Mouse (Mus musculus) liver, embryonic 14.5 days (tissue): ENCODE results near the gene 1700003E16Rik. TPM values are rescaled to one million over a fixed set of nuclear protein-coding genes. Genes with fewer than 3 reads are reported as not detected.

Source experiments
- ATAC-seq: fragments of 200-750 bp; cut with Nextera tagmentation; 2 replicates; pipeline ENCODE4 v1.8.0; 2017; ENCODE audit warnings: moderate number of reproducible peaks, mild to moderate bottlenecking, moderate library complexity; ENCODE audit not compliant: insufficient read depth
- DNase-seq, 3 experiments: peaks; one replicate each; pipeline ENCODE4 v3.0.0-alpha.2; 2012 to 2013; ENCODE audit warnings: low read depth in 3 of 3, low spot score in 3 of 3
- H3K27ac ChIP-seq: fragments of 300-500 bp; sonication (generic); 2 replicates; pipeline ENCODE4 v1.5.1; 2014; ENCODE audit warnings: moderate library complexity, mild to moderate bottlenecking, control low read depth, inconsistent platforms
- H3K27me3 ChIP-seq: fragments of 300-500 bp; sonication (generic); 2 replicates; pipeline ENCODE4 v1.6.1; 2014; ENCODE audit warnings: mild to moderate bottlenecking, low read length, moderate library complexity; ENCODE audit not compliant: control insufficient read depth, insufficient read depth
- H3K36me3 ChIP-seq: fragments of 300-500 bp; sonication (generic); replicated peaks from 2 replicates; pipeline ENCODE4 v1.6.1; 2014; ENCODE audit warnings: low read depth; ENCODE audit not compliant: control insufficient read depth, insufficient read depth
- H3K4me1 ChIP-seq, 2 experiments: fragments of 200-500 bp in 1 of 2; fragments of 300-500 bp in 1 of 2; sonication (generic) in 1 of 2; replicated peaks; 2 replicates each; pipeline ENCODE4 v1.6.1; 2012 to 2014; ENCODE audit warnings: antibody characterized with exemption in 1 of 2, inconsistent platforms in 1 of 2, low read length in 1 of 2; ENCODE audit not compliant: control insufficient read depth in 2 of 2, insufficient read depth in 2 of 2
- H3K4me2 ChIP-seq: fragments of 300-500 bp; sonication (generic); 2 replicates; pipeline ENCODE4 v1.6.1; 2014; ENCODE audit warnings: low read depth, mild to moderate bottlenecking, control low read depth, moderate library complexity
- H3K4me3 ChIP-seq, 2 experiments: fragments of 200-500 bp in 1 of 2; fragments of 300-500 bp in 1 of 2; sonication (generic) in 1 of 2; 2 replicates each; pipeline ENCODE4 v1.5.1; 2012 to 2014; ENCODE audit warnings: low read depth in 2 of 2, low read length in 2 of 2, mild to moderate bottlenecking in 2 of 2, control low read depth in 1 of 2, inconsistent platforms in 1 of 2, moderate library complexity in 1 of 2; ENCODE audit not compliant: insufficient read depth in 1 of 2
- H3K9ac ChIP-seq: fragments of 300-500 bp; sonication (generic); replicated peaks from 2 replicates; pipeline ENCODE4 v1.6.1; 2014; ENCODE audit warnings: mild to moderate bottlenecking, control low read depth, moderate library complexity
- H3K9me3 ChIP-seq: fragments of 300-500 bp; sonication (generic); 2 replicates; pipeline ENCODE4 v1.6.1; 2016; ENCODE audit warnings: low read length, mixed read lengths; ENCODE audit not compliant: control insufficient read depth
- CTCF ChIP-seq: IDR thresholded peaks from 2 replicates; pipeline ENCODE4 v1.5.1; 2016; ENCODE audit warnings: antibody characterized with exemption, low read depth, control low read depth
- EP300 ChIP-seq: IDR thresholded peaks from 2 replicates; pipeline ENCODE4 v1.6.1; 2016; ENCODE audit warnings: antibody characterized with exemption, low read depth
- WGBS: fragments of 180-500 bp; shearing (Covaris S2); extraction: QIAGEN DNeasy Blood & Tissue Kit; methylation state at CpG from one replicate; pipeline ENCODE4 v1.1.7; 2014; ENCODE audit not compliant: insufficient replicate concordance; 5-methylcytosine and 5-hydroxymethylcytosine counted together
- polyA plus RNA-seq, 2 experiments: library from polyadenylated mRNA; depleted of rRNA in 1 of 2; stranded (reverse) in 1 of 2; unstranded in 1 of 2; fragments of >200 nt; fragmentation: Nextera tagmentation in 1 of 2; extraction: Ambion mirVana in 1 of 2; gene quantifications; 2 replicates each; pipeline versions ENCODE4 v1.2.1 to v1.2.3; 2012 to 2014

1700003E16Rik gene
- polyA plus RNA-seq, 2 experiments, result 0.15 TPM; not detected in 1

- 0 out of 2 replicates have a peak, but pooled peaks have one; percentile 15 for TF ChIP-seq CTCF
- no peak for TF ChIP-seq EP300
- H3K4me1 ChIP-seq, result peaks cover 20 to 30% of the 10 kb centered on the region in 2 experiments
- peak; percentile 46 for ATAC-seq
Measured at GRCm38 (mm10) chr6:83121863-83122710, 34.1 kb upstream of the 1700003E16Rik start.

GRCm38 (mm10) chr6:83122961-83123360, 33.2 kb upstream of the 1700003E16Rik start:
- Histone ChIP-seq H3K4me3 (no peak overlapping the region; a peak in 1 of 4 replicates), H3K4me2 (peak overlapping the region; percentile 96), H3K27ac (no peak overlapping the region), H3K9me3 (no peaks in the 10 kb centered on the region), H3K36me3 (no peaks in the 10 kb centered on the region), H3K9ac (no peak overlapping the region), H3K27me3 (no peaks in the 10 kb centered on the region), H3K4me1 (peaks cover 20 to 30% of the 10 kb centered on the region in 2 experiments)
- TF ChIP-seq EP300, result no peak
- no peak for TF ChIP-seq CTCF
- no peak for ATAC-seq
- DNase-seq, result no peak
- WGBS, result 90% methylated on average over 5 of the region's 5 CpGs

More at GRCm38 (mm10) chr6:83121863-83122710, 34.1 kb upstream of the 1700003E16Rik start:
- Histone ChIP-seq H3K4me2 (peak overlapping the region; percentile 96), H3K9ac (peak overlapping the region; percentile 71), H3K27ac (peak overlapping the region; percentile 84), H3K27me3 (no peaks in the 10 kb centered on the region), H3K4me3 (peak overlapping the region; percentile 67 to 91), H3K36me3 (peaks cover 4% of the 10 kb centered on the region), H3K9me3 (no peaks in the 10 kb centered on the region)
- no peak for DNase-seq
- WGBS, result 3% methylated on average over 52 of the region's 52 CpGs

- WGBS, result under 1% methylated on average over 30 of the region's 30 CpGs
- DNase-seq, result peak; percentile 91 to 93 (median 92)
- no peaks in the 10 kb centered on the region for H3K9me3 ChIP-seq
- H3K27ac ChIP-seq, result peak overlapping the region; percentile 81
- peak overlapping the region; percentile 95 for H3K9ac ChIP-seq
- TF ChIP-seq EP300 (peak; percentile 47; the same call in 1 of the 2 replicates), CTCF (no peak)
- H3K4me3 ChIP-seq, result peak overlapping the region; percentile 93
- H3K4me2 ChIP-seq, result peak overlapping the region; percentile 87
- no peaks in the 10 kb centered on the region for H3K27me3 ChIP-seq
- H3K36me3 ChIP-seq, result no peaks in the 10 kb centered on the region
- H3K4me1 ChIP-seq, result peaks cover 19 to 28% of the 10 kb centered on the region in 2 experiments
- peak; percentile 7; the same call in 1 of the 2 replicates for ATAC-seq
Measured at GRCm38 (mm10) chr6:83124851-83125312, 31.3 kb upstream of the 1700003E16Rik start.

GRCm38 (mm10) chr6:83125331-83125730, 30.9 kb upstream of the 1700003E16Rik start, which contains the start of gene Ino80b:
TSS of gene Ino80b (minus strand) at chr6:83125431.
- Histone ChIP-seq H3K36me3 (no peaks in the 10 kb centered on the region), H3K27ac (peak within 1 kb of the TSS; percentile 81), H3K4me3 (peak within 1 kb of the TSS; percentile 93), H3K4me2 (peak within 1 kb of the TSS; percentile 87), H3K9me3 (no peaks in the 10 kb centered on the region), H3K27me3 (no peaks in the 10 kb centered on the region), H3K9ac (peak within 1 kb of the TSS; percentile 95), H3K4me1 (peaks cover 15 to 25% of the 10 kb centered on the region in 2 experiments)
- no peak for DNase-seq
- WGBS, result 23% methylated on average over 5 of the region's 5 CpGs
- no peak for TF ChIP-seq CTCF
- no peak for TF ChIP-seq EP300
- no peak for ATAC-seq

GRCm38 (mm10) chr6:83127419-83127818, 28.8 kb upstream of the 1700003E16Rik start:
- Histone ChIP-seq H3K36me3 (no peaks in the 10 kb centered on the region), H3K4me3 (no peak overlapping the region), H3K27ac (no peak overlapping the region), H3K9ac (no peak overlapping the region), H3K4me1 (peaks cover 13 to 21% of the 10 kb centered on the region in 2 experiments), H3K27me3 (no peaks in the 10 kb centered on the region), H3K9me3 (no peaks in the 10 kb centered on the region), H3K4me2 (no peak overlapping the region)
- TF ChIP-seq EP300 (no peak), CTCF (peak; percentile 69)
- ATAC-seq, result no peak
- no peak for DNase-seq
- 71% methylated on average over 5 of the region's 5 CpGs for WGBS
